Mouse (Mus musculus): Measurements from ENCODE around the gene Evc.

DNA sequence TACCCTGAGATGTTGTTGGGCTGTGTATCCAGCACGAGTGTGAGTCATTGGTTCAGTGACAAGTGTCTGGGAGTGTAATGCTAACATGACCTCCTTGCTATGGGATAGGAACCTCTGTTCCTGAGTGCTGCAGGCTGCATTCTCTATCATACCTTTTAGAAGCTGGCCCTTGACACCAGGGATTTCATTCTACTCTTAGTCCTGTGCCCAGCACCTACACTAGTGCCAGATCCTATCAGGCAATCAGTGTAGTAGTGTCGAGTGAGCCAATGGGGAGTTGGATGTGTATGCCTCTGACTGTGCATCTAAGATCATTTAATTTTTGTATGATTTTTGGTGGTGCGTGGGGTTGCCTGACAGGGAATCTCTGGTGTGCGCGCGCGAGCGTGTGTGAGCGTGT is 95.5 kb downstream of the Evc start:
- TF ChIP-seq CTCF (conservative IDR thresholded peaks at IDR 0.05; ENCODE audit: insufficient read depth, insufficient read length, low read depth, low read length) (no peak), POLR2A (IDR thresholded peaks at IDR 0.05; ENCODE audit: low read depth, low read length) (no peak)
